In genomic region chr7:97438986-97439385, GRCm38 (mm10) we compare ENCODE assay signal across 30 mouse cellular contexts. TPM values are rescaled to one million over a fixed set of nuclear protein-coding genes. Genes with fewer than 3 reads are reported as not detected.
DNase-seq lines count a peak whose midpoint lies in the region; ATAC-seq and TF ChIP-seq lines count a peak whose summit lies in the region.
"Had no signal": no experiment of that assay in that cellular context is flagged by ENCODE, and none has a peak within 500 bp of the region (broad histone marks: within the 10 kb centered on the region; RNA-seq: fewer than 3 reads in every experiment).

No protein-coding gene starts in this region.

- no peaks in the 10 kb centered on the region for H3K4me1 ChIP-seq in liver, postnatal 0 days (ENCODE audit: insufficient read depth)
- H3K4me1 ChIP-seq in liver, embryonic 12.5 days = no peaks in the 10 kb centered on the region
- no peaks in the 10 kb centered on the region for H3K4me1 ChIP-seq in stomach, embryonic 16.5 days (ENCODE audit: control insufficient read depth, insufficient read depth, low read length)
- no peaks in the 10 kb centered on the region for H3K4me1 ChIP-seq in hindbrain, embryonic 12.5 days
- H3K4me1 ChIP-seq: embryonic facial prominence, embryonic 12.5 days; embryonic facial prominence, embryonic 15.5 days; heart, embryonic 10.5 days; heart, embryonic 13.5 days; hindbrain, embryonic 15.5 days had no signal

- no peak for TF ChIP-seq CTCF in liver, postnatal 0 days (IDR thresholded peaks at IDR 0.05; ENCODE audit: low read depth)

- H3K36me3 ChIP-seq in liver, postnatal 0 days (replicated peaks; ENCODE audit: insufficient read depth, low read length) = no peaks in the 10 kb centered on the region
- no peaks in the 10 kb centered on the region for H3K36me3 ChIP-seq in liver, embryonic 12.5 days
- H3K36me3 ChIP-seq in stomach, embryonic 16.5 days (ENCODE audit: control insufficient read depth, insufficient read depth, low read length) = no peaks in the 10 kb centered on the region
- H3K36me3 ChIP-seq in hindbrain, embryonic 12.5 days = no peaks in the 10 kb centered on the region
- H3K36me3 ChIP-seq: embryonic facial prominence, embryonic 12.5 days; embryonic facial prominence, embryonic 15.5 days; G1E; heart, embryonic 10.5 days; heart, embryonic 13.5 days; hindbrain, embryonic 15.5 days had no signal

- no peak overlapping the region for H3K27ac ChIP-seq in liver, postnatal 0 days (ENCODE audit: low read depth)
- no peak overlapping the region for H3K27ac ChIP-seq in liver, embryonic 12.5 days
- H3K27ac ChIP-seq in stomach, embryonic 16.5 days (ENCODE audit: low read length) = peak overlapping the region; percentile 66
- H3K27ac ChIP-seq in hindbrain, embryonic 12.5 days = no peak overlapping the region
- H3K27ac ChIP-seq: embryonic facial prominence, embryonic 12.5 days; embryonic facial prominence, embryonic 15.5 days; gastrocnemius, adult 2 months; heart, adult 2 months; heart, embryonic 10.5 days; heart, embryonic 13.5 days; hindbrain, embryonic 15.5 days had no signal

- TF ChIP-seq EP300 in liver, postnatal 0 days (IDR thresholded peaks at IDR 0.05; ENCODE audit: low read depth) = no peak

- peak; percentile 60; the same call in 1 of the 2 replicates for ATAC-seq in liver, postnatal 0 days
- ATAC-seq in liver, embryonic 12.5 days = no peak
- ATAC-seq in megakaryocyte, adult 5-6 weeks (ENCODE audit: poor library complexity, severe bottlenecking) = peak; percentile 47; the same call in 1 of the 2 replicates
- ATAC-seq in stomach, embryonic 16.5 days (ENCODE audit: insufficient read depth, low FRiP score) = peak; percentile 93
- no peak for ATAC-seq in hindbrain, embryonic 12.5 days (ENCODE audit: low FRiP score)
- ATAC-seq: forebrain, embryonic 14.5 days; forebrain, postnatal 0 days; Patski had no signal

- no peak for DNase-seq in liver, postnatal 0 days
- DNase-seq in 416B (ENCODE audit: low read depth) = peak; percentile 38
- no peak for DNase-seq in left cerebral cortex, postnatal 10 days (ENCODE audit: extremely low spot score in 1 of 2, low spot score in 2 of 2)
- no peak for DNase-seq in thymus, postnatal 10 days (ENCODE audit: low spot score in 2 of 2)
- DNase-seq: adrenal gland, postnatal 10 days; adrenal gland, postnatal 36 days; B cell, adult 2 months; cerebellum, adult 2 months; cerebellum, adult 9-11 months; cerebellum, postnatal 25 days; forebrain, postnatal 0 days; gastrocnemius, adult 2 months; gastrocnemius, postnatal 25 days; heart, adult 2 months; heart, postnatal 14 days; heart, postnatal 4 days had no signal

- H3K27me3 ChIP-seq in liver, postnatal 0 days (ENCODE audit: insufficient read depth, low read length) = no peaks in the 10 kb centered on the region
- no peaks in the 10 kb centered on the region for H3K27me3 ChIP-seq in liver, embryonic 12.5 days (replicated peaks)
- no peaks in the 10 kb centered on the region for H3K27me3 ChIP-seq in stomach, embryonic 16.5 days (ENCODE audit: control insufficient read depth, insufficient read depth, low read length)
- H3K27me3 ChIP-seq in hindbrain, embryonic 12.5 days = no peaks in the 10 kb centered on the region
- H3K27me3 ChIP-seq: CH12.LX; embryonic facial prominence, embryonic 12.5 days; embryonic facial prominence, embryonic 15.5 days; heart, embryonic 13.5 days; hindbrain, embryonic 15.5 days; Patski had no signal

- H3K9ac ChIP-seq in liver, postnatal 0 days (replicated peaks) = no peak overlapping the region
- no peak overlapping the region for H3K9ac ChIP-seq in liver, embryonic 12.5 days
- no peak overlapping the region for H3K9ac ChIP-seq in stomach, embryonic 16.5 days (ENCODE audit: low read length)
- H3K9ac ChIP-seq in hindbrain, embryonic 12.5 days = no peak overlapping the region
- H3K9ac ChIP-seq: embryonic facial prominence, embryonic 12.5 days; embryonic facial prominence, embryonic 15.5 days; forebrain, postnatal 0 days; heart, embryonic 13.5 days; hindbrain, embryonic 15.5 days had no signal

- intact Hi-C loops in left cerebral cortex, postnatal 10 days (cut with DNase I) = no loop called here

- H3K4me2 ChIP-seq in liver, postnatal 0 days (ENCODE audit: low read depth, low read length) = no peak overlapping the region
- H3K4me2 ChIP-seq in liver, embryonic 12.5 days = no peak overlapping the region
- H3K4me2 ChIP-seq in stomach, embryonic 16.5 days (ENCODE audit: low read depth, low read length) = no peak overlapping the region
- no peak overlapping the region for H3K4me2 ChIP-seq in hindbrain, embryonic 12.5 days (replicated peaks)
- H3K4me2 ChIP-seq: embryonic facial prominence, embryonic 12.5 days; embryonic facial prominence, embryonic 15.5 days; heart, embryonic 13.5 days; hindbrain, embryonic 15.5 days had no signal

- H3K9me3 ChIP-seq in liver, postnatal 0 days (ENCODE audit: low read length) = peaks cover 4% of the 10 kb centered on the region
- peaks cover 12% of the 10 kb centered on the region for H3K9me3 ChIP-seq in liver, embryonic 12.5 days (replicated peaks)
- H3K9me3 ChIP-seq in stomach, embryonic 16.5 days (replicated peaks; ENCODE audit: control insufficient read depth, low read length) = no peaks in the 10 kb centered on the region
- H3K9me3 ChIP-seq in hindbrain, embryonic 12.5 days (replicated peaks) = no peaks in the 10 kb centered on the region
- H3K9me3 ChIP-seq: embryonic facial prominence, embryonic 12.5 days; embryonic facial prominence, embryonic 15.5 days; heart, embryonic 10.5 days; heart, embryonic 13.5 days; hindbrain, embryonic 15.5 days had no signal

- no peak overlapping the region for H3K4me3 ChIP-seq in liver, postnatal 0 days (ENCODE audit: low read depth, low read length)
- H3K4me3 ChIP-seq in liver, embryonic 12.5 days = no peak overlapping the region
- H3K4me3 ChIP-seq in stomach, embryonic 16.5 days (replicated peaks; ENCODE audit: low read length) = no peak overlapping the region
- H3K4me3 ChIP-seq in hindbrain, embryonic 12.5 days = no peak overlapping the region
- H3K4me3 ChIP-seq: embryonic facial prominence, embryonic 12.5 days; embryonic facial prominence, embryonic 15.5 days; gastrocnemius, adult 2 months; heart, adult 2 months; heart, embryonic 10.5 days; heart, embryonic 13.5 days; hindbrain, embryonic 15.5 days had no signal

RNA-seq across cellular contexts. Expression of gene Kctd14, which starts 12.1 kb away (rescaled TPM):
- 3.9 and 5.0 TPM in 2 replicates for polyA plus RNA-seq in liver, postnatal 0 days (2015; fragmentation: Nextera tagmentation; extraction: Ambion mirVana)
- 9.8 and 9.9 TPM in 2 replicates for polyA plus RNA-seq in liver, embryonic 12.5 days (2016; fragmentation: Nextera tagmentation; extraction: Ambion mirVana)
- total RNA-seq in megakaryocyte, adult 5-6 weeks (2015) = 13.3 and 14.8 TPM in 2 replicates
- 3.9 and 4.9 TPM in 2 replicates for total RNA-seq in megakaryocyte, adult 5-6 weeks (2017)
- 25.9 and 37.1 TPM in 2 replicates for polyA plus RNA-seq in stomach, embryonic 16.5 days (2015; fragmentation: Nextera tagmentation; extraction: Ambion mirVana)
- total RNA-seq in left cerebral cortex, postnatal 10 days (2021) = 1 to 10 TPM; 2.3 to 2.7 TPM
- 1.8 and 2.3 TPM in 2 replicates for polyA plus RNA-seq in hindbrain, embryonic 12.5 days (2016; fragmentation: Nextera tagmentation; extraction: Ambion mirVana)
- polyA plus RNA-seq: G1E, Patski had no signal

RNA-seq across cellular contexts. Expression of gene Thrsp, which starts 21.5 kb away (rescaled TPM):
- polyA plus RNA-seq in liver, postnatal 0 days (2015; fragmentation: Nextera tagmentation; extraction: Ambion mirVana) = 2.0 and 2.1 TPM in 2 replicates
- polyA plus RNA-seq in liver, embryonic 12.5 days (2016; fragmentation: Nextera tagmentation; extraction: Ambion mirVana) = 0.13 TPM in 1 of 2 replicates, not detected in the other
- not detected in 2 replicates for total RNA-seq in megakaryocyte, adult 5-6 weeks (2015)
- not detected in 2 replicates for total RNA-seq in megakaryocyte, adult 5-6 weeks (2017)
- 1.2 and 4.1 TPM in 2 replicates for polyA plus RNA-seq in stomach, embryonic 16.5 days (2015; fragmentation: Nextera tagmentation; extraction: Ambion mirVana)
- total RNA-seq in left cerebral cortex, postnatal 10 days (2021) = 1 to 10 TPM; 4.7 to 8.4 TPM
- polyA plus RNA-seq in hindbrain, embryonic 12.5 days (2016; fragmentation: Nextera tagmentation; extraction: Ambion mirVana) = 0.72 and 0.81 TPM in 2 replicates
- total RNA-seq: CH12.LX; common myeloid progenitor, adult 5-6 weeks had no signal
- polyA plus RNA-seq: G1E had no signal

RNA-seq across cellular contexts. Expression of gene Ndufc2, which starts 39.2 kb away (rescaled TPM):
- 323 and 339 TPM in 2 replicates for polyA plus RNA-seq in liver, postnatal 0 days (2015; fragmentation: Nextera tagmentation; extraction: Ambion mirVana)
- polyA plus RNA-seq in liver, embryonic 12.5 days (2016; fragmentation: Nextera tagmentation; extraction: Ambion mirVana) = 249 and 261 TPM in 2 replicates
- 128 and 155 TPM in 2 replicates for total RNA-seq in megakaryocyte, adult 5-6 weeks (2015)
- 225 and 237 TPM in 2 replicates for total RNA-seq in megakaryocyte, adult 5-6 weeks (2017)
- polyA plus RNA-seq in stomach, embryonic 16.5 days (2015; fragmentation: Nextera tagmentation; extraction: Ambion mirVana) = 292 and 373 TPM in 2 replicates
- total RNA-seq in left cerebral cortex, postnatal 10 days (2021) = 100 to 1,000 TPM; 254 to 277 TPM
- polyA plus RNA-seq in hindbrain, embryonic 12.5 days (2016; fragmentation: Nextera tagmentation; extraction: Ambion mirVana) = 350 and 364 TPM in 2 replicates

RNA-seq across cellular contexts. Expression of gene Ints4, which starts 41.8 kb away (rescaled TPM):
- polyA plus RNA-seq in liver, postnatal 0 days (2015; fragmentation: Nextera tagmentation; extraction: Ambion mirVana) = 10.3 TPM in 2 replicates
- 32.2 and 33.4 TPM in 2 replicates for polyA plus RNA-seq in liver, embryonic 12.5 days (2016; fragmentation: Nextera tagmentation; extraction: Ambion mirVana)
- 89.9 and 91.2 TPM in 2 replicates for total RNA-seq in megakaryocyte, adult 5-6 weeks (2015)
- total RNA-seq in megakaryocyte, adult 5-6 weeks (2017) = 49.6 and 51.4 TPM in 2 replicates
- polyA plus RNA-seq in stomach, embryonic 16.5 days (2015; fragmentation: Nextera tagmentation; extraction: Ambion mirVana) = 52.8 and 56.1 TPM in 2 replicates
- total RNA-seq in left cerebral cortex, postnatal 10 days (2021) = 10 to 100 TPM; 25.9 to 26.0 TPM
- polyA plus RNA-seq in hindbrain, embryonic 12.5 days (2016; fragmentation: Nextera tagmentation; extraction: Ambion mirVana) = 54.2 and 55.3 TPM in 2 replicates

Comparison
In these comparisons a context has a peak if more than half of its experiments do, and no peak if none do; other contexts are left out.
1. ATAC-seq: peak in liver, postnatal 0 days (single experiment), megakaryocyte, adult 5-6 weeks (single experiment) and stomach, embryonic 16.5 days (single experiment); none in liver, embryonic 12.5 days (single experiment) and hindbrain, embryonic 12.5 days (single experiment).